Mouse (Mus musculus) granulocyte monocyte progenitor cell, adult 5-6 weeks (primary cell): Measurements from ENCODE around the gene Scamp2. TPM values are rescaled to one million over a fixed set of nuclear protein-coding genes. Genes with fewer than 3 reads are reported as not detected.

Experiments used
- ATAC-seq: replicated peaks from 2 replicates; pipeline ENCODE4 v1.8.0; 2016; ENCODE audit warnings: mild to moderate bottlenecking, moderate TSS enrichment, inconsistent platforms; ENCODE audit not compliant: poor library complexity, severe bottlenecking
- total RNA-seq, 2 experiments: library from RNA; stranded (forward) in 1 of 2; stranded (reverse) in 1 of 2; fragments of 200-712, 200-1000 nt in 1 of 2; fragments of >200 nt in 1 of 2; fragmentation: Nextera tagmentation in 1 of 2; gene quantifications; 2 replicates each; pipeline ENCODE4 v1.2.3; 2014 to 2017

Scamp2 gene
- total RNA-seq, 2 experiments from 2014 or later: 38.2 to 68.5 TPM

DNA sequence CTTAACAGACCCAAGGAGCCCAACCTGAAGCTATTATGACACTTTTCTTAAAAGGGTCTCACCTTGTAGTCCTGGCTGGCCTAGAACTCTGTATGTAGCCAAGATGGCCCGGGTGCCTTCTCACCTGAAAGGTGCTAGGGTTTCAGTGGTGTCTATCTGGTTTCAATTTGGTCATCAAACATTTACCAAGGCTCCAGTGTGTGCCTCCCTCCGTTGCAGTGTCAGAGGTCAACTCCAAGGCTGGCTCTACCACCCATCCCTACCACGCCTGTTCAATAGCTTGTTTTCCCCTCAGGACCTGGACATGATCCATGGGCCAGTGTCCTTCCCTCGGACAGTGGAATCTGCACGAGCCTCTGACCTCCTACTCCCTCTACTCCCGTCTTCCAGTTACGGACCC lies 63.6 kb downstream of the Scamp2 start:
- ATAC-seq: no peak

DNA sequence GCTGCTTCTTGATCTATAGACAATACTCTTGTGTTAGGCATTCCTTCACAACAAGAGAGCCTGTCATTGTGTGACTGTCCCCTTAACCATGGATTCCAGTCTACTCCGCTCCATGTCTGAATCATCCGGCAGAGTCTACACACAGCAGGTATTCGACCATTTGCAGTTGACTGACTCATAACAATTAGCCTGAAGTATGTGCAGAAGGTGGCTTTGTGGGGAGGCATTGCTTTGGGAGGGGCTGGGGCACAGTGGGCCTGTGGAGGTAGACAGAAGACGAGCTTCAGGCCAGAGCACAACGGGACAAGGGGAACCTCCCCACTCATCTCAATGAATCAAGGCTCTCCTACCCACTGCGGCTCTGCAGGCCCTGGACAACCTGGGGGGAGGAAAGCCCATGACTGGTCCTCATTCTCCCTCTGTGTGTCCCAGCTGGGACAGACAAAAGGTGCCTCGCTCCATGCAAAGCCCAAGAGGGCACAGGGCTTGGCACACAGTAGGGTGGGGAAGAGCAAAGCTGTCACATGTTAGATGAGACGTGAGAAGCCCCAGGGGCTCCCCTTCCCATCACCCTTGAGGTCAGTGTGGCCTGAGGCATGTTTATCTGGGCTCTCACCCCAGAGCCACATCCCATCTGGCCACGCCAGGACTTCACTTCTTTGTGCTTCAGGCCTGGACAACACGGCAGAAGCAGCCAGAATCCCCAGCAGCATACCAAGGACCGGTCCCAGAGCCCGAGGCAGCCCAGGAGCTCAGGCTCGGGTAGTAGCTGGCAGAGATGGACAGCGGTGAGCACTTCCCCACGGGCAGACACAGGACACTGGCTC lies 65.1 kb downstream of the Scamp2 start:
- ATAC-seq: no peak

DNA sequence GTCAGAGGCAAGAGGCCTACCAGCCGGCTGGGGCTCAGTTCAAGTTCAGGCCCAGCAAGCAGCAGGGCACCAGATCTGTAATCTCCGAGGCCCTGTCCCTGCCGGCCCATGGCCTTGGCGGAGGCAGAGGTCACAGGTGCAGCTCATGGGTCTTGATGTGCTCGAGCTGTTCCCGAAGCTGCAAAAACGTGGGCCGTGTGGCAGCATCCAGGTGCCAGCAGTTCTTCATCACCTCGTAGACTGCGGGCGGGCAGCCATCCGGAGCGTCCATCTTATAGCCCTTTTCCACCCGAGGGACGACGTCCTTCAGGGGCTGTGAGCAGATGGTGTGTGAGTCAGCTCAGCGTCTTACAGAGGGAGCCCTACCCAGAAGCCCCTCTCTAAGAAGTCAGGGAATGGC lies 66.4 kb downstream of the Scamp2 start:
- ATAC-seq: no peak

DNA sequence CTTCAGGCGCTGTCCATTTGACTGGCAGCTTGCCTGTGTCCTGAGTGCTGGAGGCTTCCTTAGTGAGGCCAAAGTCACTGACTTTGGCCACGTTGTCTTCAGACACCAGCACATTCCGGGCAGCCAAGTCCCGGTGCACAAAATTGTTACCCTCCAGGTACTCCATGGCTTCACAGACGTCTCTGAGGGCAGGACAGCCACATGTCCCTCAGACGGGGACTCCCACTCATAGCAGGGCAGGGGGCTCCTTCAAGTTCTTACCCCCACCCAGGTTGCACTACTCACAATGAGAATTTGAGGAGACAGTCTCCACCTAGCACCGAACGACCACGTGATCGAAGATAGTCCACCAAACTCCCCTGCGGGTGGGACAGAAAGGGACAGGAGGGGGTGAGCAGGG lies 67.1 kb downstream of the Scamp2 start:
- no peak for ATAC-seq

DNA sequence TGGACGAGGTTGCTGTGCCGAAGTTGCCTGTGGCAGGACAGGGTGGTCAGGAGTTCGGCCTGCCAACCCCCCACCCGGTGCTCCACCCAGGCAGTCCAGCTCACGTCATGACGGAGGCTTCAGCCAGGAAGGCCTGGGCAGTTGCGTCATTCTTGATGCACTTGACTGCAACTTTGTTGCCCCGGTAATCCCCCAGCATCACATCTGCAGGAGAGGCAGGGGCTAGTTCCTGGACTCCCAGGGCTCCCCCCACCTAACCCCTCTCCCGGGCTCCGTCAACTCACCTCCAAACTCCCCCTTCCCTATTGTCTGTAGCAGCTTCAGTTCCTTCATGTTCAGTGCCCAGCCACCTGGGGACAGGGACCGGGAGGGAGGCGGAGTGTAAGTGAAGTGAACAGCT lies 68.0 kb downstream of the Scamp2 start:
- no peak for ATAC-seq

DNA sequence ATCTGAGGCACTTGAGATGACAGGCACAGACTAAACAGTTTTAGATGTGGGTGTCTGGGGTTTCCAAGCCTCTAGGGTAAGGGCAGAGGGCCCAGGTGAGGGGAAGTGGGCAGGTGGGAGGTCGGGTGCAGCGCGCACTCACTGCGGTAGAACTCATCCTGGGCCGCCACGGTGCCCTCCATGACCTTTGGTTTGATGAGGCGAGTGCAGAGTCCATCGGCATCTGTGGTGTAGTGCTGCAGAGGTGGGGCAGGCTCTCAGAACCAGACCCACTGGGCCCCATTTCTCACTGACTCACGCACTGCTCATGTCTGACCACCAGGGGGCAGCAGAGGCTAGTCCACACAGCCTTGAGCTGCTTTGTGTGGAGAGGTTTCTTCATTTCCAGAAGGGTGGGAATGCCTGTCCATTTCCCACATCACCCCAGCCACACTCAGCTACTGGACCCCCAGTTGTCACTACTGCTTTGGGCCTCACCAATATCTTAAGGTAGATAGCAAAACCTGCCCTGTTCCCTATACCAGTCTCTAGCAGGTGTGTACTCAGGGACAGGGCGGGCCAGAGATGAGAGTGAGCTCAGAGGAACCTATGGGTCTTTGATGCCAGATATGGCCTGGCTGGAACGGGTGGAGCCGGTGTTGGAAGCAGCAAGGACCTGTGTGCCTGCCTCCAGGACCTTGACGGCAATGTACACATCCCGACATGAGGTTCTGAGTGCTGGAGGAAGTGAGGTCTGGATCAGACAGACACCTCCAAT lies 68.6 kb downstream of the Scamp2 start:
- peak; percentile 57 for ATAC-seq

DNA sequence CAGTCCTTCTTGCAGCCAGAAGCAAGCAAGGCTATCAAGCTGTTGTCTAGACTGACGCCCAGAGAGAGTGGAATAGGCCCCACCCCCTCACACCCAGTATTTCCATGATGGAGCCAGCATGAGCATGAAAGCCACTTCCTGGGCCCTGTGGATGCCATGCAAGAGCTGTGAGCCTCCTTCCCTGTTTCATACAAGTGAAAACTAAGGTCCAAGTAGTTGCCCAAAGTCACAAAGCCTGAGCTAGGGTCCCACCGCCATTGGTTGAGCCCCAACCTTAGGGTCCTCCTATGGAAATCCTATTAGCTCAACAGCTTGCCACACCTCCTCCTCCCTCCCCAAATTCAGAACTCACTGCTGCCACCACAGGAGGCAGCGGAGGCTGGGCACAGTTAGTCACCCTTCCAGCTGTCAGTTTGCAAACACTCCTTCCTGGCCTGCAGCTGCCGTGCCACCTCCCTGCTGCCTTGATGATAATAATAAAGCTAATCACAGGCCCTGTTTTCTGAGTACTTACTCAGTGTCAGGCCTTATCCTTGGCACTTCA lies 72.8 kb downstream of the Scamp2 start:
- ATAC-seq: peak; percentile 20

DNA sequence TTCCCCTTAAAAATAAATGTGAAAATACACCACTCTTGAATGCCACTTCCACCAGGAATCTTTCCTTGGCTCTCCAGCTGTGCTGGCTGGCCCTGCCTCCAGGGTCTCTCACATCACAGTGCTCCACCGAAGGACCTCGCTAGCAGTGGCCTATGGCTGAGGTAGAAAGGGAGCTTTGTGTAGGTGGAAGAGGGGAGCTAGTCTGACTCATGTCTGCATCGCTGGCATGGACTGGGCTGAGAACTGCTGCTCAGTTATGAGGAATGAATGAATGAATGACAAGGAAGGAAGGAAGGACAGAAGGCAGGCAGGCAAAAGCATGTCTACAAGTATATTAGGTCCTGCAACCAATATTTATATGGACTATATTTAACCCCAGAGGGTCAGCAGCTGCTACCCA lies 76.5 kb downstream of the Scamp2 start:
- no peak for ATAC-seq

DNA sequence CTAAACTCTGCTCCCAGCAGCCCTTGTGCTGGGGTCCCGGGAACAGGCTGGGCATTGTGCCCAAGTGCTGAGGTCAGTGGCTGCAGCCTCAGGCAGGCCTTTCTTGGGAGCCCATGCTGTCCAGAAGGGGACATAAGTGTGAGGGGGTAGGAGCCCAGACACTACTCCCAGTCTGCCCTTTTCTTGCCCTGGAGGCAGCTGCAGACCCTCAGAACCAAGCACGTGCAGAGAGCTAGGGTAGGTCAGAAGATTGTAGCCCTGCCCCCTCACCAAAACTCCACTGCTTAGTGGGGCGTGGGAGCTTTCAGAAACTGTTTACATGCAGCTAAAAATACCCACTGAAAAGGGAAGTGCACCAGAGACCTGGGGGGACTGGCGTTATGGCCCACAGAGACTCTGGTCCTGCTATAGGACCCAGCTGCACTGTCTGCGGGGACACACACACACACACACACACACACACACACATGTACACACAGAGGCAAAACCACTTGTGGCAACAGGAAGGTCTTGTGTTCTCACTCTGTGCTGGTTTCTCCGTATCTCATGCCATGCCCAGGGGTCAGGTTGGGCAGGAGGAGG lies 77.1 kb downstream of the Scamp2 start:
- ATAC-seq: peak; percentile 63

Other genes starting within 250 kb of the Scamp2 start
- 19.4 and 25.2 TPM in 2 replicates for gene Ppcdc, start 120.8 kb upstream of the Scamp2 start, total RNA-seq (2014; fragmentation: Nextera tagmentation)
- 10.0 and 13.4 TPM in 2 replicates for gene Ppcdc, start 120.8 kb upstream of the Scamp2 start, total RNA-seq (2017)
- 5.4 and 8.2 TPM in 2 replicates for gene Scamp5, start 92.9 kb upstream of the Scamp2 start, total RNA-seq (2014; fragmentation: Nextera tagmentation)
- 1.6 and 2.2 TPM in 2 replicates for gene Scamp5, start 92.9 kb upstream of the Scamp2 start, total RNA-seq (2017)
- gene Rpp25, start 56.9 kb upstream of the Scamp2 start, total RNA-seq (2014; fragmentation: Nextera tagmentation): 0.32 TPM in 1 of 2 replicates, not detected in the other
- gene Rpp25, start 56.9 kb upstream of the Scamp2 start, total RNA-seq (2017): 0.46 TPM in 1 of 2 replicates, not detected in the other
- 540 and 741 TPM in 2 replicates for gene Cox5a, start 39.7 kb upstream of the Scamp2 start, total RNA-seq (2014; fragmentation: Nextera tagmentation)
- 121 and 142 TPM in 2 replicates for gene Cox5a, start 39.7 kb upstream of the Scamp2 start, total RNA-seq (2017)
- 7.3 and 7.5 TPM in 2 replicates for gene Fam219b, start 23.4 kb upstream of the Scamp2 start, total RNA-seq (2014; fragmentation: Nextera tagmentation)
- 11.4 and 12.6 TPM in 2 replicates for gene Fam219b, start 23.4 kb upstream of the Scamp2 start, total RNA-seq (2017)
- 10.8 and 23.1 TPM in 2 replicates for gene Mpi, start 8.2 kb upstream of the Scamp2 start, total RNA-seq (2014; fragmentation: Nextera tagmentation)
- 13.9 and 17.8 TPM in 2 replicates for gene Mpi, start 8.2 kb upstream of the Scamp2 start, total RNA-seq (2017)
- 9.9 and 12.9 TPM in 2 replicates for gene Ulk3, start 28.5 kb downstream of the Scamp2 start, total RNA-seq (2014; fragmentation: Nextera tagmentation)
- gene Ulk3, start 28.5 kb downstream of the Scamp2 start, total RNA-seq (2017): 3.1 and 6.0 TPM in 2 replicates
- not detected in 2 replicates for gene Cplx3, start 45.3 kb downstream of the Scamp2 start, total RNA-seq (2014; fragmentation: Nextera tagmentation)
- not detected in 2 replicates for gene Cplx3, start 45.3 kb downstream of the Scamp2 start, total RNA-seq (2017)
- gene Lman1l, start 59.8 kb downstream of the Scamp2 start, total RNA-seq (2014; fragmentation: Nextera tagmentation): not detected in 2 replicates
- gene Lman1l, start 59.8 kb downstream of the Scamp2 start, total RNA-seq (2017): not detected in 2 replicates
- 86.9 and 92.3 TPM in 2 replicates for gene Csk, start 92.7 kb downstream of the Scamp2 start, total RNA-seq (2014; fragmentation: Nextera tagmentation)
- 83.8 and 113 TPM in 2 replicates for gene Csk, start 92.7 kb downstream of the Scamp2 start, total RNA-seq (2017)
- not detected in 2 replicates for gene Cyp1a2, start 122.8 kb downstream of the Scamp2 start, total RNA-seq (2014; fragmentation: Nextera tagmentation)
- not detected in 2 replicates for gene Cyp1a2, start 122.8 kb downstream of the Scamp2 start, total RNA-seq (2017)
- not detected in 2 replicates for gene Cyp1a1, start 127.0 kb downstream of the Scamp2 start, total RNA-seq (2014; fragmentation: Nextera tagmentation)
- not detected in 2 replicates for gene Cyp1a1, start 127.0 kb downstream of the Scamp2 start, total RNA-seq (2017)
- gene Edc3, start 147.6 kb downstream of the Scamp2 start, total RNA-seq (2014; fragmentation: Nextera tagmentation): 14.6 and 20.3 TPM in 2 replicates
- 3.5 and 4.3 TPM in 2 replicates for gene Edc3, start 147.6 kb downstream of the Scamp2 start, total RNA-seq (2017)
- gene Clk3, start 204.9 kb downstream of the Scamp2 start, total RNA-seq (2014; fragmentation: Nextera tagmentation): 44.0 and 48.0 TPM in 2 replicates
- gene Clk3, start 204.9 kb downstream of the Scamp2 start, total RNA-seq (2017): 36.8 and 49.9 TPM in 2 replicates